12 mouse cellular contexts compared by ENCODE assay signal in genomic region chr2:4499916-4500315, GRCm38 (mm10).
DNase-seq lines count a peak whose midpoint lies in the region; ATAC-seq lines count a peak whose summit lies in the region.
"Had no signal": no experiment of that assay in that cellular context is flagged by ENCODE, and none has a peak within 500 bp of the region (broad histone marks: within the 10 kb centered on the region; RNA-seq: fewer than 3 reads in every experiment).

No protein-coding gene starts in this region.

- H3K4me3 ChIP-seq in neural tube, embryonic 14.5 days (ENCODE audit: low read depth, low read length) = no peak overlapping the region
- no peak overlapping the region for H3K4me3 ChIP-seq in neural tube, embryonic 15.5 days (replicated peaks)
- H3K4me3 ChIP-seq: embryonic facial prominence, embryonic 12.5 days; hindbrain, embryonic 13.5 days; limb, embryonic 13.5 days; liver, embryonic 15.5 days; midbrain, embryonic 15.5 days had no signal

- 92% methylated on average over 9 of the region's 9 CpGs for WGBS in neural tube, embryonic 14.5 days
- 93% methylated on average over 9 of the region's 9 CpGs for WGBS in neural tube, embryonic 15.5 days

- H3K9me3 ChIP-seq in neural tube, embryonic 14.5 days (ENCODE audit: control insufficient read depth, low read length) = no peaks in the 10 kb centered on the region
- no peaks in the 10 kb centered on the region for H3K9me3 ChIP-seq in neural tube, embryonic 15.5 days (replicated peaks)
- H3K9me3 ChIP-seq: embryonic facial prominence, embryonic 12.5 days; hindbrain, embryonic 13.5 days; limb, embryonic 13.5 days; liver, embryonic 15.5 days; midbrain, embryonic 15.5 days had no signal

- ATAC-seq in neural tube, embryonic 14.5 days (ENCODE audit: low read depth) = peak; percentile 48; the same call in 1 of the 2 replicates
- no peak for ATAC-seq in neural tube, embryonic 15.5 days (ENCODE audit: low FRiP score)
- ATAC-seq: midbrain, embryonic 15.5 days had no signal

- no peak overlapping the region for H3K9ac ChIP-seq in neural tube, embryonic 14.5 days (replicated peaks; ENCODE audit: low read depth, low read length)
- no peak overlapping the region for H3K9ac ChIP-seq in neural tube, embryonic 15.5 days (replicated peaks)
- H3K9ac ChIP-seq: embryonic facial prominence, embryonic 12.5 days; hindbrain, embryonic 13.5 days; limb, embryonic 13.5 days; liver, embryonic 15.5 days; midbrain, embryonic 15.5 days had no signal

- peaks cover 2% of the 10 kb centered on the region; the same call in 1 of the 2 replicates for H3K36me3 ChIP-seq in neural tube, embryonic 14.5 days (ENCODE audit: control insufficient read depth, insufficient read depth, low read length)
- H3K36me3 ChIP-seq in neural tube, embryonic 15.5 days = peaks cover 19% of the 10 kb centered on the region
- H3K36me3 ChIP-seq: liver, embryonic 15.5 days had no signal

- no peak overlapping the region for H3K27ac ChIP-seq in neural tube, embryonic 14.5 days (ENCODE audit: low read depth, low read length)
- H3K27ac ChIP-seq in neural tube, embryonic 15.5 days (replicated peaks) = no peak overlapping the region
- H3K27ac ChIP-seq: embryonic facial prominence, embryonic 12.5 days; hindbrain, embryonic 13.5 days; limb, embryonic 13.5 days; liver, embryonic 15.5 days; midbrain, embryonic 15.5 days had no signal

- H3K4me1 ChIP-seq in neural tube, embryonic 14.5 days (ENCODE audit: control insufficient read depth, insufficient read depth, low read length) = no peaks in the 10 kb centered on the region
- H3K4me1 ChIP-seq in neural tube, embryonic 15.5 days = peaks cover 13% of the 10 kb centered on the region
- H3K4me1 ChIP-seq: limb, embryonic 13.5 days had no signal

- peak; percentile 46 to 77 for DNase-seq in frontal cortex, adult 2 months (ENCODE audit: extremely low spot score in 1 of 2, low spot score in 1 of 2)
- DNase-seq in frontal cortex, postnatal 10 days (ENCODE audit: low spot score in 2 of 2) = no peak
- peak; percentile 59 to 73 for DNase-seq in frontal cortex, postnatal 36 days (ENCODE audit: low spot score in 2 of 2)
- DNase-seq in naive thymus-derived CD4-positive, alpha-beta T cell, adult 2 months (ENCODE audit: low read depth) = peak; percentile 3
- no peak for DNase-seq in spleen, adult 18-20 months

- H3K4me2 ChIP-seq in neural tube, embryonic 14.5 days (ENCODE audit: low read depth, low read length) = no peak overlapping the region
- no peak overlapping the region for H3K4me2 ChIP-seq in neural tube, embryonic 15.5 days
- H3K4me2 ChIP-seq: embryonic facial prominence, embryonic 12.5 days; hindbrain, embryonic 13.5 days; limb, embryonic 13.5 days; liver, embryonic 15.5 days; midbrain, embryonic 15.5 days had no signal

- H3K27me3 ChIP-seq in neural tube, embryonic 14.5 days (ENCODE audit: control insufficient read depth, insufficient read depth, low read length) = no peaks in the 10 kb centered on the region
- no peaks in the 10 kb centered on the region for H3K27me3 ChIP-seq in neural tube, embryonic 15.5 days (replicated peaks)
- H3K27me3 ChIP-seq: embryonic facial prominence, embryonic 12.5 days; hindbrain, embryonic 13.5 days; limb, embryonic 13.5 days; liver, embryonic 15.5 days; midbrain, embryonic 15.5 days had no signal

Comparison
In these comparisons a context has a peak if more than half of its experiments do, and no peak if none do; other contexts are left out.
1. DNase-seq: peak in frontal cortex, adult 2 months (2 of 2), frontal cortex, postnatal 36 days (2 of 2) and naive thymus-derived CD4-positive, alpha-beta T cell, adult 2 months (single experiment); none in frontal cortex, postnatal 10 days (0 of 2) and spleen, adult 18-20 months (0 of 2).